Mouse (Mus musculus) liver, embryonic 16.5 days (tissue): ENCODE data around the gene H60b. TPM values are rescaled to one million over a fixed set of nuclear protein-coding genes. Genes with fewer than 3 reads are reported as not detected.

Experiments
- polyA plus RNA-seq: library from polyadenylated mRNA; unstranded; fragments of >200 nt; fragmentation: Nextera tagmentation; extraction: Ambion mirVana; gene quantifications from 2 replicates; pipeline ENCODE4 v1.2.1, GENCODE M21; 2015

Gene H60b
- polyA plus RNA-seq, 1 experiment from 2014 or later = not detected

Other genes with a start within 250 kb of the H60b start
- gene 4930444G20Rik, start 90.5 kb upstream of the H60b start, polyA plus RNA-seq = not detected in 2 replicates
- 3.1 and 3.5 TPM in 2 replicates for gene E030030I06Rik, start 9.3 kb upstream of the H60b start, polyA plus RNA-seq
- gene Raet1e, start within 50 bp of the H60b start, polyA plus RNA-seq = 1.7 and 2.4 TPM in 2 replicates
- gene Raet1d, start 202.0 kb downstream of the H60b start, polyA plus RNA-seq = 9.0 and 10.0 TPM in 2 replicates